Mouse (Mus musculus) activated CD4-positive, CD25-positive, alpha-beta regulatory T cell, adult 4 months (primary cell): ENCODE data around the gene Mical2. TPM values are rescaled to one million over a fixed set of nuclear protein-coding genes. Genes with fewer than 3 reads are reported as not detected.

ENCODE experiments used
- ATAC-seq: one replicate; pipeline ENCODE4 v1.8.0; 2017
- polyA plus RNA-seq, 2 experiments: library from polyadenylated mRNA; unstranded; fragments of 100-300 nt; shearing (Covaris generic); gene quantifications; one replicate each; pipeline ENCODE4 v1.2.1; 2017

Mical2 gene
- polyA plus RNA-seq, 2 experiments from 2014 or later, result 1.2 to 3.0 TPM

DNA sequence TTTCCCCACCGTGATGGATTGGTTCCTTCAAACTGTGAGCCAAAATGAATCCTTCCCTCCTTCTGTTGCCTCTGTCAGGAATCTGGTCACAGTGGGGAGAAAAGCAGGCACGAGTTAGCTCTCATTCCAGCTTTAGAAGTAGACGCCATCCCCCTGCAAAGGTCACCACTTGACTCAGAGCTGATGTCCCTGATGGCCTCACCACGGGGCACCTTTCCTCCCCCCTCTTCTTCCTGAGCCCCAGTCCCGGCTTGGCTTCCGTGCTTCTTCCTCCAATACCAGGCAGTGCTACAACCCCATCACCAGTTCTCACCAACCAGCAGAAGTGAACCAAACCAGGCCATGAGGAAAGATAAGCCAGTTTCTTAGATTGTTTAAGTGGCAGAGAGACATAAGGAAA, 16.9 kb downstream of the Mical2 start:
- ATAC-seq, result no peak

DNA sequence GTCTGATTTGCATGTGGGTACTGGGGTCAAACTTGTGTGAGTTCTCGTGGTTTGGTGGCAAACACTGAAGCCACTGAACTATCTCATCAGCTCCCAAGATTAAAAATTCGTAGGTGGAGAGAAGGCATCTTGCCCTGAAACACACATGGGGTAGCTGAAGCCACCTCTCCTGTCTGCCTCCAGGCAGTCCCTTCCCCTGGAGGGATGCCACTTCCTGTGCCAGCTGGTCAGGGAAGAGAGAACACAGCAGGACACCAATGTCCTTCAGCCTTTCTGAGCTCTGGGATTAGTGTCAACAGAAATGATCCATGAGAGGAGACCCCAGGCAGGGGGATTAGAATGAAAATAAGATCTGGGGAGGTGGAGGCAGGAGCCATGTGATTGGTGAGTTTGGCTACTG, 18.4 kb downstream of the Mical2 start:
- ATAC-seq, result no peak

DNA sequence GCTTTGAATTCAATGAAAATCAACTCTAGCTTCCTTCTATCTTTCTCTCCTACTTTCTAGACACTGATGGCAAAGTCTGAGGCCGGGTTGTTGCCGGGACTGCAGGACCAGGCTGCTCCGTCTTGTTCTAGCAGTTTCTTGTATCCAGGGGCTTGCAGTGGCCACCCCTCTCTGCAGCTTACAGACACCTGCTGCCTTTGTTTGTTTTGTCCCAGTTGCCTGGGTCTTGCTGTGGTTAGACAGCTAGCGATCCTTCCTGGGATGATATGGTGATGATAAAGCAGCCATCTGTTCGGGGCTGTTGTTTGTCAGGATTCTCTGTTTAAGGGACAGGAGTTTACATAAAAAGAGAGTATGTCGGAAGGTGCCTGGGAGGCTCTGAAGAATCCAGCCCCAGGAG, 19.0 kb downstream of the Mical2 start:
- ATAC-seq, result no peak

DNA sequence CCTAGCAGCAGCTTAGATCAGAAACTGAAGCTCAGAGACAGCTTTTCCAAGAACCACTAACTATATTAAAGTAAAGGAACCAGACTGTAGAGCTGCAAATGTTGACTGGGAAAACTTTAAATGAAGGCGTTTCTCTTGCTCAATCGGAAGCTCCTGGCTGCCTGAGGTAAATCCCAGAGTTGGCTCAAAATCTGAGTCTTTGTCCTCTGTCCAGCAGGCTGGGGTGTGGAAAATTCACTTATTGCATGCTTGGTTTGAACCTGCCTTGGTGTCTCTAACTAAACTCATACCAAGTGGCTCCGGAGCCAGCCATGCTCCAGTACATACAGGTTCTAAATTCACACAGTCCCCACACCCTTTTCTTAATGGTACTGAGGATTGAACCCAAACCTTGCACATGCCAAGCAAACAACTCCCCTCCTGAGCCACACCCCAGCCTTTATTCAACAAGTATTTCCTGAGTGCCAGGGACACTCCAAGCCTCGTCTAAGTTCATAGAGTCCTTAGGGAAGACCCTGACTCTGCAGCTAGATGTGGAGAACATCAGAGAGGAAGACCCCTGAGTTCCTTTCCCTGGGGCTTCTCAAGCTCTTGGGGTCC, 20.3 kb downstream of the Mical2 start:
- ATAC-seq, result no peak

DNA sequence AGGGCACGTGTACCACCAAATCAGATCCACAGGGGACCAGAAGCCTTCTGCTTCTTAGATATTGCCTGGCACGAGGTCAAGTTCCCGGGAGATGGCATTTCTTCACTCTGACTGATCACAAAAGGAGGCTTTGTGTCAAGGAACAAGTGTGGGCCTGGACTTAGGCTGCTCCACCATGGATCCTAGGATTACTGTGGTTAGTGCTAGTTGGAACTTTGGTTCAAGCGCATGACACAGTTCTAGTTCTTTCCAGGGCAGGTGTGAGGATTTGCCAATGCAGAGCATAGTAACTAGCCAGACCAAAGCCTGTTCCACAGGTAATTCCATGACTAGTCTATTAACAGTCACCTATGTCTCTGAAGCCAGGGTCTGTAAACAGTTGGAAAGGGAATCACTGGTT, 20.8 kb downstream of the Mical2 start:
- no peak for ATAC-seq

DNA sequence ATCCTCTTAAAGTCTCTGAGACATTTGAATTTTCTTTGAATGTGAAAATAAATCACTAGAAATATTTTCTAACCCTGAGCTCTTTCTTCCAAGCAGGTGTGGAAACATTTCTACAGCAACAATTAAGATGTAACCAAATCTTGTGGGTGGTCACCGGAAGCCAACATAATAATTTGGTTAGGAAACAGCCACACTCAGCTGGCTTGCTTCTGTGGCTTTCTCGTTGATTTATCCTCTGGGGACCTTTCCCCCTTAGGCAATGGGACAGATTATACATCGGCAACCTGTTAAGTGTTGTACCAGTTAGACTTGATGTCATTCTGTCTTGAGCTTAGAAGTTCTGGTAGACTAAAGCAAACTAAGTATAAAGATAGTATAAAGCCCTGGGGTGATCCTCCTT, 22.2 kb downstream of the Mical2 start:
- no peak for ATAC-seq

DNA sequence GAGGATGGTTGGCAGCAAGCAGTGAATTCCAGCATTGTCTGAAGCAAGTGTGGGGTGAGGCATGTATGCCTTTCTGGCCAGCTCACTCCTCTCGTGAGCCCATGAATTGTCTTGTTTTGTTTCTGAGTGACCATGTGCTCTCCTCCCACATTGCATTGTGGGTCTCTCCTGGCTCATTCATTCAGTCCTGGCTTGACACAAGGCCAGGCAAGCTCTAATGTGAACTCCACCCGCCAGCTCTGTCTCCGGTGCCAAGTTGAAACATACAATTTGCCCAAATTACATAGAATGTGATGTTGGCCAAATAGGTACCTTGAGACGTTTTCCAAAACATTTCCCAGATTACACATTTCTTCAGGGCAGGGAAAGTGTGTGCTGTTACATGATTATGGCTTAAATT, 23.8 kb downstream of the Mical2 start:
- no peak for ATAC-seq

DNA sequence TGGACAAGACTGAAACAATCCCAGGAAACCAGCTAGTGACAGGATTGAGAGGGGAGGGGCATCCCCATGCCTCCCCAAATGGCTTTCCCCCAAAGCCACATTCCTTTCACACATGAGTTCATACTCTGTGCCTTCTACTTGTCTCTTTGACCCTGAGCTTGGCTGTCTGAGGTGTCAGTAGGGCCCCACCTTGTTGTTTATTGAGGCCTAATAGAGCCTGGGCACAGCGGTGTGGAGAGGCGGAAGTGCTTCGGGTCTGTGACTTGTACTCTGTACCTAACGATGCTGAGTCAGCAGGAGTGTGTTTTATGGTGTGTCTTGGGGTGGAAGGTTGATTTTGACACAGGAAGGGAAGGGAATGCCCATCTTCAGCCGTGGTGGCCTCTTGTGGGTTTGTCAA, 26.4 kb downstream of the Mical2 start:
- ATAC-seq, result no peak

DNA sequence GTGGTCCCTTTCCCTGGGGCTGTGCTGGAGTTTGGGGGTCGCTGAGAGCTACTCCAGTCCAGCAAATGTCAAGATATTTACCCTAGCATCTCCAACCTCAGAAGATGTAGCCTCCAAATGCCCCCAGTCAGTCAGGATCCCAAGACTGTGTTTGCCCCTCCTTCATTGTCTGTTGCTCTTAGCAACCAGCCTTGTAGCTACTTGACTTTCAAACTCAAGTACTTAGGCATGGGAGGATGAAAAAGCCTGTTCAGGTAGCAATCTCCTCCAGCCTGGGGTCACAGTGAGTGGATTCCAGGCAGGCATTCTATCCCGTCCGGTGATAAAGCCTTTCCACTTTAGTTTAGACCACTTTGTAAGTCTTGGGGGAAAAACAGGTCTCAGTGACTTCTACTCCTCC, 28.6 kb downstream of the Mical2 start:
- no peak for ATAC-seq

DNA sequence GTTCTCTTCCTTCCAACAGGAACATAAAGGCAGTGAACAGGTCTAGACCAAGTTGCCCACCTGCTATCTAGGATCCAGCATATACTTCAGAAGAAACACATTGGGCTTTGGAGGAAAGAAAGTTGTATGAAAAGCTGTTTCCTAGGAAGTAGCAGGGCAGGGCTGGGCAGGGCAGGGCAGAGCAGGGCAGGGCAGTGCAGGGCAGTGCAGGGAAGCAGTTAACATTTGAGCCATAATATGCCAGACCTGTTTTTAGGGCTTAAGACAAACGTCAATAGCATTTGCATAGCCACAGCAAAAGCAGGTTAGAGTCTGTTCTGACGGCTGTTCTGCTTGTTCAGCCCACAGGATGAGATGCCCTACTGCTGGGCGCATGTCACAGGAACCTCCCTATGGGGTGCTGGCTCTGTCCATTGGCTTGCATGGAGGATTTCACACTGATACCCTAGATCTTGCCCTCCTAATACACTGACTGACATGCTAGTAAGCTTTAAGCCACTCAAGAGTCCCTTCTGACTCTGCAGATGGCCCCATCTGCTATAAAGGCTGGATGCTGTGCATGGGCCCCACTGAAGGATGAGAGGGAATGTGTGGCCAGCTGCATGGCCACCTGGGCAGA, 29.7 kb downstream of the Mical2 start:
- no peak for ATAC-seq

DNA sequence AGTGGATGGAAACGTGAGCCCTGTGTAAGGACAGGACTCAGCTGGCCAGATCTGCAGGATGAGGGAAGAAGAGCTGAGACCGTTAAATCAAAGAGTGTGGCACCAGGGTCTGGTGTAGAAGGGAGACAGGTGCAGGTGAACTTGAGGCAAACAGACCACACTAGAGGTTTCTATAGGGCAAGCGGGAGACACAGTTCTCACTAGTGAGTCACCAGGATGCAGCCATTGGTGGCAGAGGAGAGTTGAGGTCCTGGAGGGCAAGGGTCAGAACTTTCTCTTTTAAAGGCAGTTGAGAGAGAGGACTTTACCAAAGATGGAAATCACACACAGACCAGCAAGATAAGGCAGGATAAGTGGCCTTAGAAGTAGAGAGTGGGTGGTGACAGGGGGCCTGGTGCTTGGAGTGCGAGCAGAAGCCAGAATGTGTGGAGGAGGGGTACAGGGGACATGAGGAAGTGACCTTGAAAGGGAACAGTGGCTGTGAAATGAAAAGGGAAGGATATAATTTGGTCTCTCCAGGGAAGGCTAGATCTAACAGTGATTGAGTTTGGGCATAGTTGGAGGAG, 32.8 kb downstream of the Mical2 start:
- no peak for ATAC-seq

DNA sequence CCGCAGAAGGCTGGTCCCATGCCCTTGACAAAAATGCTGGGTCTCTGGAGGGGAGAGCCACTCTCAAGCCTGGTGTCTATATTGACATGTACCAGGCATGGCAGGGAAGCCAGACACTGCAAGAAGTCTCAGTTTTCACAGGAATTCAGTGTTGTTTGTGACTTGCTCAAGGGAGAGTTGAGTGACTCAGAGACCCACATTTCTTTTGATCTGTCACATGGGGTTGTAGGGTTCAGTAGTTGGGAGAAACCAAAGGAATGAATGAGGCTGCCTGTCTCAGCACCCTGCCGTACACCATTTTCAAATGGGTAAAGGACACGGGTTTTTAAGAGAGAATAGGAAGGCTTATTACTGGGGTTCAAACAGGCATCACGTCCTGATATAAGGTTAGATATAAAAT, 33.6 kb downstream of the Mical2 start:
- ATAC-seq, result no peak

DNA sequence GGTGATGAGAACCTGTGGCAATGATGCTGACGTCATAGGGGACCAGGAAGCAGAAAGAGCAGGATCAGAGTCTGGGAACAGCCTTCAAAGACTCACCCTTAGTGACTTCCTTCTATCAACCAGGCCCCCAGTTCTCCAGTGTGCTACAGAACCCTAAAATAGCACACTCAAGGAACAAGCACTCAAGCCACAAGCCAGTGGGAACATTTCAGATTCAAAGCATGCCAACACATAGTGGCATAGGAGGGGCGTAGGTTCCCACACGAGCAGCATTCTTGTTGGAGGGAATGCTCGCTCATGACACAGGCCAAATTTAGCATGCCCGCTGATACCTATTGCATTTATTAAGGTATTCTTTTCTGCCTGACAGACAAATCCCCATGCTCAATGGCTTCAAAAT, 35.5 kb downstream of the Mical2 start:
- no peak for ATAC-seq

DNA sequence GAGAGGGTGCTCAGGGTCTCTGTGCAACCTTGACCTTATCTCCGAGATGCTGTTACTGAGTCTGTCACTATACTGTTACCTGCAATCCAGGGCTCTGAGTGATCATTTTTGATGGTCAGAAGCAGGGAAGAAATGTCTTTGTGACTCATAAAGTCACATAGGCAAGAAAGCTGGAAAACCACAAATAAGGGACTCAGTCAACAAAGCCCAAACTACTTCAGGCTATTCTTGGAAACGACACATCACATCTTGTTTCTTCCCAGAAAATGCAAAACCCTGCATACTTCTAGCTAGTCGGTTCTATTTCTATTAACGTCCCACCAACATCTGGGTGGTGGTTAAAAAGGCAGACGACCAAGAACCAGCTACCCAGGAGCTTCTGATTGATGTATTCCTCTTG, 41.6 kb downstream of the Mical2 start:
- no peak for ATAC-seq

DNA sequence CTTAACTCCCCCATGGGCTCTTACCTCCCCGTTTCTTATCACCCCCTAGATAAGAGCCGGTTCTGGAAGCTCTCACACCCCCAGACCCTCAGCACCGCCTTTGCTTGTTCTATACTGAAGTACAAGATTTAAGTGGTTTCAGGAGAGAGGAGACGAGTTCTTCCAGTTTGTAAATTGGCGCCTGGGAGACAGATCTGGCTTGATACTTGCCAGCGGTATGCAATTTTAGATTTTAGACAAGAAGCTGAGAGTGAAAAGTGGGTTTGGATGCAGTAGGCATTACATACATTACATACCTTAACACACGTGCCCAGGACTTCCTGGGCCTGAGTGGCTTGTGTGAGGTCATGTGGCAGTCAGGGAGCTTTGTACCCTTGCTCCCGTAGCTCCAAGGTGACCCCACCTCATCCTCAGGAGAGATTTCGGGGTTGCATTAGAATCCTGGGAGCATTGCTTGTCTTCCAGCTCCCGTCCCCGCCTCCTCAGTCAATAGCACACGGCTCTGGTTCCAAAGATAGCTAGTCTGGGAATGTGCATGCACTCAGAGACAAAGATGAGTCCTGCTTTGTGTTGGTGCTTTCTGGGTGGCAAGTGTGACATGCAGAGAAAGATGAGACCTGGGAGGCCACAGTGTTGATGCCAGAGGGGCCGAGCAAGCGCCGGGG, 43.2 kb downstream of the Mical2 start:
- ATAC-seq, result no peak

DNA sequence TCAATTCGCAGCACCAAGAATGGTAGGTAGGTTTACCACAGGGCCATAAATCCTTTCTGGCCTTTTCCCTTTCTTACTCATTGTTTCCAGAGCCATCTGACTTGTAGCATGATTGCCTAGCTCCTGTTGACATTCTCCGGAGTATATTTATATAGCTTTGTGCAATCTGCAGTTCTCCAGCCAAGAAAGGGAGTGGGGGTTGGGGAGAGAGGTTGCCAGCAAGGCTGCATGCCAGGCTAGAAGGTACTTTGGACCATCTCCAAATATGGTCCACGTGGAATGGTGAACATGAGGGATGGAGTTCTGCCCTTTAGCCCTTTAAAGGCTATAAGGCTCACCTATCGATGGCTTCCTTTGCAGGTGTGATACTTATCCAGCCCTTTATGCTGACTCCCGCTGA, 45.2 kb downstream of the Mical2 start:
- ATAC-seq, result no peak

DNA sequence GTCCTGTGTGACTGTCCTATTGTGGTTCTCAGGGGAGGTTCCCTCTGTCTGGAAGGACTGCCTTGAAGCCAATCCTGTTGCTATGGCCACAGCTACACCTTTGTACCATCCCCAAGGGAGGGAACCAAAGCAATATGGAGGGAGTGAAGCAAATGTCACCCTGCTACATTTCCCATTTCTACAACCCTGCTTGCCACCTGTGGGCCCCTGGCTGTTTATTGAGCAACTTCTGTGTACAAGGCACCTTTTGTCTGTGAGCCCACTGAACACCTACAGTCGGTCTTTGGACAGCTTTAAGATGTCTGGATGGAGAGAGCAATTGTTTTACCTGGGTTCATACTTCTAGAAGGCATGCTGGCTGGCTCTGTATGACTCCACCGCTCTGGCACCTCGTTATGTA, 46.0 kb downstream of the Mical2 start:
- no peak for ATAC-seq

DNA sequence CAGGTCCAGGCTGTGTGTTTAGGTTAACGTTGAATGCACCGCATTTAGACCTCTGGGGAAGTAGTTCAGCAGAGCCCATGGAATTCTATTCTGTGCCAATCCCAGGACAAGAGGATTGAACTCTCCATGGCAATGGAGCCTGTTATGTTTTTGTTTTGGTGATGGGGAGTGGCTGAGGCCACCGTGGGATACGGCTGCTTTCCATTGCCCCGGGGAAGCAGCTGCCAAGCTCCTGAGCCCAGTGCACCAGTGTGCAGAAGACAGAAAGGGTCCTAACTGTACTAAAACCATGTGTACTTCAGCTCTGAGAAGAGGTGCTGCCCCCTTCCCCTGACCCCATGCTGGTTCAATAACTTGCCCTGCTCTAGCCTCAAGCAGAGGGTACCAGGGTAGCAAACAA, 47.0 kb downstream of the Mical2 start:
- ATAC-seq, result no peak

DNA sequence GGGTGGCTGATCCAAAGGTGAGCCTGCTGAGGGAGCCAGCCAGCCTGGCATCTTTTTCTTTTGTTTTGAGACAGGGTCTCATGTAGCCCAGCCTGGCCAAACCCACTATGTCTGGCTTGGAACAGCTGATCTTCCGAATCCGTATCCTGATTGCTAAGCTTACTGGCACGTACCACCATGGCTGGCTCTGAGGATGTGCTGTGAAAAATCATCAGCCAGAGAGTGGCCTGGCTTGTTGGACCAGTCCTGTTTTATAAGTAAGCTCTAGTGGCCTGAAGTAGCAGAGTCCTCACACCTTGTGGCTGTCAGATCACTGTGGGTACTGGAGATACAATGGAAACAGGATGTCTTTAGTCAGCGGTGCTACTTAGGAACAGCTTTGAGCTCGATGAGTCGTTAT, 47.8 kb downstream of the Mical2 start:
- no peak for ATAC-seq

DNA sequence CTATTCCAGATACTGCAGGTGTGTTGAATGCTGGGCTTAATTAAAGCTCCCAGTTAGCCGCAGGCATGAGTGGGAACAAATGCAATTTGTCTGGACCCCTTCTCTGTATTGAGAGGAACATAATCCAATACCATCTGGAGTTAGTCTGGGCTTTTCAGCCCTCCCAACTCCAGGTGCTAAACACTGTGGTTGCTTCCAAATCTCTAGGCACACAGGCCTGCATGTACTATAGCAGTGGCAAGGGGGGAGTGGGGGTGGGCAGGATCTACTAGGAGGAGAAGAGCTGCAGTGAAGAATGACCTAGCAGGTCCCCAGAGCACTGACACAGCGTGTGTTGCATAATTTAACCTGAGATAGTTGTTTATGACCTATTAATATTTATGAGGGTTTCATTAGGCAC, 49.0 kb downstream of the Mical2 start:
- ATAC-seq, result no peak

DNA sequence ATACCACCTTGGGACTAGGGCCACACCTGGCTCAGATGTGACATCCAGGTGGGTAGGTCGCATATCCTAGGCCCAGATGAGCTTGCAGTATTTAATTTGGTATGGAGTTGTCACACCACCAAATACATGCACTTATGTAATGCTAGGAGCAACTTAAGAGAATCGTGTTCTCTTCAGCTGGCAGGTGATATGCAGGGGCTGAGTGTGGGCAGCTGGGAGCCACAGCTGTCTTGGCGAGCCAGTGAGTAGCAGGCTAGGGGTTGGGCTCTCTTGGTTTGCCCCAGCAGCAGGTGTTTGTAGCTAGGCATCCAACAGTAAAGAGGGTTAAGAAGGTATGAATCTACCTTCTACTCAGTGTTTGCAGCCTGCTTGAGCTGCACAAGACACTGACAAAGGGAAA, 49.4 kb downstream of the Mical2 start:
- ATAC-seq, result no peak

DNA sequence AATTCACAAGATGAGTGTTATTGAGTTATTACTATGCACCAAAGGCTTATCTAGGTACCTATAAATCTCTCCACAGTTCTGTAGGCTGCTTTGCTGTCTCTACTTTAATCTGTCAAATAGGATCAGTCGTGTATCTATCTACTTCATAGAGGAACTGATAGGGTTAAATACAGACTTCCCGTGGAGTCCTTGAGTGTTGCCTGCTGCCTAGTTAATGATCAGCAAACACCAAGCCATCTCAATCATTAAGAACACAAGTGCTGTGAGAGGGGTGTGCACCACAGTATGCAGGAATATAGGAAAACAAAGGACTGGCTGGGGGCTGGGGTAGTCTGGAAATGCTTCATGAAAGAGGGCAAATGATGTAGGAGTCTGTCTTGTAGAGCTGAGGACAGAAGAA, 50.2 kb downstream of the Mical2 start:
- no peak for ATAC-seq

DNA sequence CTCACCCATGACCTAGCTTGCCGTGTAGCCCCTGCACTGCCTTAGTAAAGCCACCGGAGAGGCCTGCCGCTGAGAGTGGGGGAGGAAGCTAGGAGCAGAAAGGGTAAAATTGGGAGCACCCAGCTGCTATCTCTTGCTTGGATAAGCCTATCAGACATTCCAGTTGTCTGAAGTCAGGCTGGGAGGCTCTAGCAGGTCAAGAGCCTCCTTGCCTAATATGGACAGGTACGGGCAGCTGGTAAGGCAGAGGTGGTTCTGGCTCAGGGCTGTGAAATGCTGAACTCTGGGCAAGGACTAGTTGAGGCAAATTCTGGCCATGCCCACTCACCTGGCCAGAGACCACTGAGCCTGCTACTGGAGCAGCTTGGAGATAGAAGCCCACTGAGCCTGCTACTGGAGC, 51.2 kb downstream of the Mical2 start:
- no peak for ATAC-seq

DNA sequence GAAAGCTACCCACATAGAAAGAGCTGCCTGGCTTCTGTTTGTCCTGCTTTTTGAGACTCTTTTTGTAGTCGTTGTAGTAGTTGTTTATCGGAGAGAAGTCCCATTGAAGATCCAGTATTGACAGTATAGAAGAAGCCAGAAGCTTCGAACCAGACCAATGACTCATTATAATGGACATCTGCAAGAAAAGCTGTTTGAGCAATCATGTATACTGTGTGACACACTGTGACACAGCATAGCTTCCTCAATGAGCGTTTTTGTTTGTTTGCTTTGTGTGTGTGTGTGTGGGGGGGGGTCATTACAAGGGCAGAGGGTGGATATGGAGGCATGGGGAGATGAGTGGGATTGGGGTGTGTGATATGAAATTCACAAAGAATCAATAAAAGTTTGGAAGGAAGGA, 53.0 kb downstream of the Mical2 start:
- no peak for ATAC-seq
